Mouse (Mus musculus): Measurements from ENCODE around the gene Bmper.

The Bmper gene

DNA sequence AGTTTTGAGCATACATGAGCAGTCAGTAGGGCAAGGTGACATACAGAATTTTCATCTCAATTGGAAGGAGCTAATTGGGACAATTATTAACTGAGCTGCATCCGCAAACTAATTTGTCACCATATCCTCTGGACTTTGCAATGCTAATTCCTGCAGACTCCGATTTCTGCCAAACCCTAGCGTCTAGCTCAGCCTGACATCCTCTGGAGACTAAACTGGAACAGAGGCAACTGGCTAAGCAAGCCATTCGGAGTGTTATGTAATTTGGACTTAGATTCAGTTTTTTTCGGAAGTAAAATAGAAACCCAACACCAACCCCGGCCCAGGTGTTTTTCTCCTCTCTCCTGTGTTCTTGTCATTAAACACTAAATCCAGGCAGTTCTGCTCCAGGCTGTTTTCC lies 213.9 kb downstream of the Bmper start:
- no peak for DNase-seq (ENCODE audit: low spot score)

GRCm38 (mm10) chr9:23438662-23439061 lies 215.8 kb downstream of the Bmper start:
- DNase-seq (ENCODE audit: low spot score): no peak

- DNase-seq (ENCODE audit: low spot score): no peak
Observed at GRCm38 (mm10) chr9:23442168-23442567, 219.3 kb downstream of the Bmper start.

GRCm38 (mm10) chr9:23444975-23445374 lies 222.1 kb downstream of the Bmper start:
- no peak for DNase-seq (ENCODE audit: low spot score)

DNA sequence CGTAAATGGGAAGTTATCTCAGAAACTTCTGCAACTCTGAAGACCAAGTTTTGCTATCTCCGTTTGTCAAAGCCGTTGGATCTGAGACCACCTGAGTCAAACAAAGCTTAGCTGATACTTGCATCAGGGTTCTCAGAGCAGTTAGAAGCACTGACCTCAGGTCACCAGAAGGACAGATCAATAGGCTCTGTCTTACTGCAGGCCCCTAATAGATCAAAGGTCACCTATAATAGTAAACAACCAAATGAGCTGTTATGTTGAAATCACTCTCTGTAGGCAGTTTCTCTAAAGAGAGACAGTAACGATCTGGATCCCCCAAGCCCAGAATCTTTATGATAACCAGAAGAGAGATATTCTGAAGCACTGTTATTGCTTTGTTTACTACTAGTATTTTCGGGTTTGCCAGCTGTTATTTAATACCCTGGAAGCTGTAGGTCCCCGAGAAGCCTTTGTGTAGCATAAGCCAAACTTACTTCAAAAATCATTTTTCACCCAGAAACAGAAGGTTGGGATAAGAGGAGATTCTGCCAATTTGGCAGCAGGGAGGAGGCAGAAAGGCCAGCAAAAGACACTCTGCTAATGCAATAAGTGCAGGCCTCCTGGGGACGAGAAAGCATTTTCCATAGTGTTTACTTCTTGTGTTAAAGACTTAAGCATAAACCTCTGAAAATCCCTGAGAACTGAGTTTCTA lies 224.5 kb downstream of the Bmper start:
- DNase-seq (ENCODE audit: low spot score): no peak

DNA sequence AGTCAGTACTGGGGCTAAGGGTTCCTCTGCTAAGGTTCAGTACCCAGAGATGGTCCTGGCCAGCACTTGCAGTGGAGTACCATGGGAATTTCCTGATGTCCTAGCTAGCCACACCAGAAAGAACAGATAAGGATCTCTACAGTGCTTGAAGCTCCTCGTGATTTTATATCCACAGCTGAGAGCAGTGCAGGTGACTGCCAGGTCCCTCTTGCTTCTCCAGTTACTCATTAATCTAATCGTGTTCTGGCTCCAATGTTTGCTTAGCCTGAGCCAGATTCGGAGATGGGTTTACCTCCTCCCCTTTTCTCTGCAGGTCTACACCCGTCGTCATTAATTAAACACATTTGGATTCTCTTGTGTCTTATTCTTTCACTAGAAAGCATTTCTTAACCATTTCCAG lies 230.4 kb downstream of the Bmper start:
- DNase-seq (ENCODE audit: low spot score): no peak

DNA sequence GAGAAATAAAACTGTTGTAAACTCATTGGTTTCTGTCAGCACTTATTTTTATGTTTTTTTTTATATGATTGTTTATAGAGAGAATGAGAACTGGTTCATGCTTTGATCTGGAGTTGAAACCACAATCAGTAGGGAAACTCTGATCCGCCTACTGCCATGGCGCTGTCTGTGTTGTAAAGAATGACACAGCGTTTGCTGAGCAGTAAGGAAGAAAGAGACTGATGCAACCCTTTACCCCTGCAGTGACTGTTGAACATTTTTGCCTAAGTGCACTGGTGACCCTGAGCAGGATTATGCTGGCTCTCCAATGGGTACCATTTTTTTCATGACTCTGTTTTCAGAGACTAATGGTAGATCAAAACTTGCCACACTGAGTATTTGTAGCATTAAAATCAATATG lies 234.3 kb downstream of the Bmper start:
- no peak for DNase-seq (ENCODE audit: low spot score)

GRCm38 (mm10) chr9:23460721-23461120 lies 237.8 kb downstream of the Bmper start:
- no peak for DNase-seq (ENCODE audit: low spot score)

- no peak for DNase-seq (ENCODE audit: low spot score)
Observed at GRCm38 (mm10) chr9:23462949-23463608, 240.2 kb downstream of the Bmper start.

GRCm38 (mm10) chr9:23464981-23465630 lies 242.2 kb downstream of the Bmper start:
- no peak for DNase-seq (ENCODE audit: low spot score)

GRCm38 (mm10) chr9:23469886-23470285 lies 247.0 kb downstream of the Bmper start:
- no peak for DNase-seq (ENCODE audit: low spot score)

GRCm38 (mm10) chr9:23485851-23486250 lies 263.0 kb downstream of the Bmper start:
- no peak for DNase-seq (ENCODE audit: low spot score)

DNA sequence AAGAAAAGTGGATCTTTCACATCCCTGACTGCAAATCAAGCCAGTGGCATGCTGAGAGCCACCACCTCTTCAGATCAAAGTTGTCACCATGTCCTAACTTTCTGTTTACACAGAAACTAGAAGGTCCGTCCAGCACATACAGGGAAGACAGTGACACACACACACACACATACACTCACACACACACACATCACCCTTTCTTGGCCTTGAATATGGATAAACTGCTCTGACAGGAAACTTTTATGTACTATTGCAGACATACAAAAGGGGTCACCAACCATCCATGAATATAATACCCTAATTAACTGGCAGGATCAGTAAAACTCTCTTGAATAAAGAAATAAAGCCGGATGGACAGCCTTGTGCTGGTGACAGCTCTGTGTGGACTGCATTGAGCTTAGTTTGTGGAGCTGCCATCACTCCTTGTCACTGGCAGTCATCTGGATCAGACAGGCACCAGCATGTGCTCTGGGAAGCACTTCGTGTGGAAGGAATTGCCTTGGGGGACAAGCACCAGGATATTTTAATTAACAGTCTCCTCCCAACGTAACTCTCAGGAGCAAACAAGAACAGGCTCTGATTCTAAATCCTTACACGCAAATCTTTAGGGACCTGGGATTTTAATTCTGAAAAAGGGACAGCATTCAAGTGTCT lies 264.0 kb downstream of the Bmper start:
- DNase-seq (ENCODE audit: low spot score): no peak

DNA sequence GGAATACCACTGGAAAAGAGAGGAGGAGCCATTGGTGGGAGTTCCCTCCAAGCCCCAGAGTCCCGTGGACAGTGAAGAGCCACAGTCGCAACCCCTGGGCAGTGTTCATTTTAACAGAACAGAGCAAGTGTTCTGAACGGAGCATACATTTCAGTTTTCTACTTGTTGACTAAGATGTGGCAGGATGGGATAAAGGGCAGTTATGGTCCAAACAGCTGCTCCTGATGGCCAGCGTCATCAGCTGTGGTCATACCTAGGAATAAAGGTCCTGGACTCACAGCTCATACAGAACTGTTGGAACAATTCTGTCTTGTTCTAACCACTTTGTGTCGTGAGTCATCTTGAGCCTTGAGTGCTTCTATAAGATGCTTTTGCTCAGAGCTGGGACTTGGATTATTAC lies 265.4 kb downstream of the Bmper start:
- DNase-seq (ENCODE audit: low spot score): no peak

DNA sequence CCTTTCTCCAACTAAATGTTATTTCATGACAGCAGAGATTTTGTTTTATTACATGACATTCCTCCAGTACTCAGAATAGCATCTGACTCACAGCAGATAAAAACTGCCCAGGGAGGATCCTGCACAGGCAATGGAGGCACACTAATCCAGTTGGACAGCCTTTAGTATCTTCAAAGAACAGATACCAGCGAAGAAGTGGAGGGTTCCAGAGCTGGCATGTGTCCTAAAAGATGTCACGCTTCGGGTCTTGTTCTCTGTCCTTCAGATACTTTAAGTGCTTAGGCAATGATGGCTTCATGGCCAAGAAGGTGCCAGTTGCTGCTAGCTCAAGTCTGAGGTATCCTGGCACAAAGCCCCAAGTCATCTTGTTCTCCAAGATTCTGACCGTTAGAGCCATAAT lies 272.5 kb downstream of the Bmper start:
- no peak for DNase-seq (ENCODE audit: low spot score)

GRCm38 (mm10) chr9:23497626-23498025 lies 274.8 kb downstream of the Bmper start:
- no peak for DNase-seq (ENCODE audit: low spot score)

- no peak for DNase-seq (ENCODE audit: low spot score)
Observed at GRCm38 (mm10) chr9:23533870-23534269, 311.0 kb downstream of the Bmper start.
